Mouse (Mus musculus): ENCODE results near the gene Lpar3. TPM values are rescaled to one million over a fixed set of nuclear protein-coding genes. Genes with fewer than 3 reads are reported as not detected.

The Lpar3 gene
- polyA plus RNA-seq, 1 experiment from 2014 or later, result 0.04 TPM

DNA sequence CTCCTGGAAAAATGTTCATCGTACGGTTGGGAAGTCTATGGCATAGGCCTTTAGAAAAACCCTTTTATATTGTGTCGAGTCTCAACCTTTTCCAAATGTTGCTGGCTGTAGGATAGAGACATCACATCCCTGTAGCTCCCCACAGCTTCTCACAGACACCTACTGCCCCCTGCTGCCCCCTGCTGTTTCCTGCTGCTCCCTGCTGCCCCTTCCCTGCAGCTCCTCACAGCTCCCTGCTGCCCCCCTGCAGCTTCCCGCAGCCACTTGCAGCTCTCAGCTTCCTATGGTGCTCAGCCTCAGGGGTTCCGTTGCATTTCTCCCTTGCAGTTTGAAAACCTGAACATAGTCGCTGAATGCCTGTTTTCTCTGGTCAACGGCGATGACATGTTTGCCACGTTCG, 30.8 kb upstream of the Lpar3 start:
- no peak for TF ChIP-seq CTCF (IDR thresholded peaks at IDR 0.05)
- ATAC-seq, result no peak
- no peaks in the 10 kb centered on the region for H3K27me3 ChIP-seq
- ChIA-PET POLR2A (no interaction called here), CTCF (interaction anchor here (1.0 to 4.7 kb wide), 6 partner anchors 9 to 89 kb away, joined by 3 to 34 read pairs (median 4); no protein-coding TSS in a partner anchor)
- DNase-seq (ENCODE audit: low read depth, low spot score), result no peak
- in situ Hi-C loops (cut with MboI; ENCODE audit: low pct_unique_long_range_greater_than_20kb), result loop anchor here (10.0 kb wide), 3 partner anchors 375 to 725 kb away; no protein-coding TSS in a partner anchor

DNA sequence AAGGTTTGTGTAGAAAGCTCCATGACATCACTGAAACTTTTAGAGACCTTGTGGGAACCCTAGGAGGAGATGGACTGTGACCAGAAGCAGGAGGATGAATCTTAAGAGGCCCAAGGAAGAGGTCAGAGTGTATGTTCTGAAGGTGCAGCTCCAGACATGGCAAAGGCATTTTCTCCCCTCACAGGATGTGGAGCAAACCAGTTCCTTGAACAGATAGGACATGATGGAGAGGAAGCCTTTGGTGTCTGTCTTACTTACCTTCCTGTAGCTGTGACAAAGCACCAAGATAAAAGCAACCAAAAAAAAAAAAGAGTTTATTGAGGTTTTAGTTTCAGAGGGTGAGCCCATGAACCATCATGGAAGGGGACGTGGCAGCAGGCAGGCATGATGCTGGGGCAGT, 28.3 kb upstream of the Lpar3 start:
- ChIA-PET POLR2A (interaction anchor here (0.6 kb wide), 1 partner anchor 691 kb away, joined by 3 read pairs; no protein-coding TSS in a partner anchor), CTCF (interaction anchor here (1.1 to 3.5 kb wide), 4 partner anchors 13 to 242 kb away, joined by 3 to 15 read pairs (median 6); no protein-coding TSS in a partner anchor)
- no peak for TF ChIP-seq CTCF (IDR thresholded peaks at IDR 0.05)
- no peak for ATAC-seq
- in situ Hi-C loops (cut with MboI; ENCODE audit: low pct_unique_long_range_greater_than_20kb), result loop anchor here (10.0 kb wide), 1 partner anchor 722 kb away; no protein-coding TSS in a partner anchor
- no peaks in the 10 kb centered on the region for H3K27me3 ChIP-seq
- DNase-seq (ENCODE audit: low read depth, low spot score), result no peak

DNA sequence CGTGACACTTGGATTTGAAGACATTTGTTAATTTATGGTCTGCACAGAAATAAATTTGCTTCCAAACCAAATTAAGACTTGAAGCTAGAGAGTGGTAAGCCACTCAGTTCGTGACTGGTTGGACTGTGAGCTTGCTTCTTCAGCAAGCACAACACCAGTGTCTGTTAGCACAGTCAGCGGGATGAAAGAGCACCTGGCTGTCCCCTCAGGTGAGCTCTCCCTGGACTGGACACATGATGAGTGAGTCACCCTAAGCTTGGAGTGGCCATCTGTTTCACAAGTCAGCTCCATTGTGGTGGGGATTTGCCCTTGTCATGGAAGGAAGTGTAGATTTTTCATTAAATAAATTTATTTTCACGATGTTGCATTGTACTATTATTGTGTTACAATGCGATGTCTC, 25.6 kb upstream of the Lpar3 start:
- H3K27me3 ChIP-seq, result no peaks in the 10 kb centered on the region
- no peak for TF ChIP-seq CTCF (IDR thresholded peaks at IDR 0.05)
- POLR2A ChIA-PET, result no interaction called here
- DNase-seq (ENCODE audit: low read depth, low spot score) (no peak), ATAC-seq (no peak)
- in situ Hi-C loops (cut with MboI; ENCODE audit: low pct_unique_long_range_greater_than_20kb), result loop anchor here (10.0 kb wide), 1 partner anchor 720 kb away; no protein-coding TSS in a partner anchor
- CTCF ChIA-PET, result interaction anchor here (1.0 to 4.3 kb wide), 7 partner anchors 10 to 245 kb away, joined by 3 to 29 read pairs (median 6); no protein-coding TSS in a partner anchor

DNA sequence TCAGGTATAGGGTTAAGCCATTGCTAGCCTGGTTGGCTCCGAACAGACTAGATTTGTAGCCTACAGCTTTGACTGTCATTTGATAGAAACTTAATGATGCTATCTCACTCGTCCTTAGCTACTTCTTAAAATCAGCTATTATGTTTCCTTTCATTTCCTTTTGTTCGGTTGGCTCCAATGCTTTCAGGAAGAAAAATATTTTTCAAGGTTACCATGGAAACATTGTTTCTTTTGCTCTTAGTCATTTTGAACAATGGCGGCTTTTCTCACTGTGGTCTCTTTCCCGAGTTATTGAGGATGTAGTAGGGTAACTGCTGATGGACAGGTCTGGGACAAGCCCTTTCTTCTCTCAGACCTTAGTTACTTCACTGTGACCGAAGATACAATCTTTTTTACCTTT, 24.5 kb upstream of the Lpar3 start:
- POLR2A ChIA-PET, result no interaction called here

DNA sequence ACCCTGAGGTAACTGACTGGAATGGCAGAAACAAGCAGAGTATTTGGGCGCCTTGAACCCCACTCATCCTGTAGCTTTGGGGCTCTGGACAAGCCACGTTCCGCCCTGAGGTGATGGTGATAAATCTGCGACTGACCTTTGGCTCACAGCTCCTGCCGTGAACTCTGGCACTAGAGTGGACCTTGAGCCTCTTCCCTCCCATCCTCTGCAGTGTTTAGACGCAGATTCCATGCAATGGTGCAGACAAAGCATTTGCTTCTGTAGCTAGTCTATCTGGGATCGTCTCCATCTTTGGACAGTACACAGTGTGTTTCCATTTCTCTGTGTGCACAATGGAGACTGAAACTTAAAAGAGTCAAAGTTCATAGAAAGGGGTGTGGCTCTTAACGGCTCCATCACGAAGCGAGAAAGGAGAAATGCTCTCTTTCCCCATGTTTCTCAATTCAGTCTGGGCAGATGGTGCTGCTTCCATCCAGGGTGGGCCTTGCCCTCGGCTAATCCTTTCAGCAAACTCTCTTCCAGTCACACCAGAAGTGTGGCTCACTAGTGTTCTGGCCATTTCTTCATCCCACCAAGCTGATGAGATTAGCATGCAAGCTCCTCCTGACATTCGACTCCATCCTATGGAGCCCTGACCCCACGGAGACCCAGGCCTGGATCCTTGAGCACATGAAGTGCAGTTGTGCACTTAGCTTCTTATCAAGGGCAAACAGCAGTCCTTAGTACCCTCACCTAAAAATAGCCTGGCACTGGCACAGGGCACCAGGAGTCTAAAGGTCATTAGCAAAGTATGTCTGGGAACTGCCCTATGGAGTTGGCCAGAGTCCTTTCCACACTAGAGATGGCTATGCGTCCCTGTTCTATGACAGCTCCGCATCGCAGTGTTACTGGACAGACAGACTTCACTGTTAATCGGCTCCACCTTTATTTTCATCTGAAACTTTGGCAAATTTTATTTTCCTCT, 23.7 kb upstream of the Lpar3 start:
- in situ Hi-C loops (cut with MboI; ENCODE audit: low pct_unique_long_range_greater_than_20kb), result loop anchor here (10.0 kb wide), 1 partner anchor 718 kb away; no protein-coding TSS in a partner anchor

More for the DNA sequence above, 24.5 kb upstream of the Lpar3 start:
- TF ChIP-seq CTCF (IDR thresholded peaks at IDR 0.05), result no peak
- no peaks in the 10 kb centered on the region for H3K27me3 ChIP-seq
- DNase-seq (ENCODE audit: low read depth, low spot score) (no peak), ATAC-seq (no peak)
- CTCF ChIA-PET, result interaction anchor here (1.5 to 4.3 kb wide), 4 partner anchors 12 to 34 kb away, joined by 3 to 29 read pairs (median 5); no protein-coding TSS in a partner anchor
- in situ Hi-C loops (cut with MboI; ENCODE audit: low pct_unique_long_range_greater_than_20kb), result loop anchor here (10.0 kb wide), 1 partner anchor 718 kb away; no protein-coding TSS in a partner anchor

DNA sequence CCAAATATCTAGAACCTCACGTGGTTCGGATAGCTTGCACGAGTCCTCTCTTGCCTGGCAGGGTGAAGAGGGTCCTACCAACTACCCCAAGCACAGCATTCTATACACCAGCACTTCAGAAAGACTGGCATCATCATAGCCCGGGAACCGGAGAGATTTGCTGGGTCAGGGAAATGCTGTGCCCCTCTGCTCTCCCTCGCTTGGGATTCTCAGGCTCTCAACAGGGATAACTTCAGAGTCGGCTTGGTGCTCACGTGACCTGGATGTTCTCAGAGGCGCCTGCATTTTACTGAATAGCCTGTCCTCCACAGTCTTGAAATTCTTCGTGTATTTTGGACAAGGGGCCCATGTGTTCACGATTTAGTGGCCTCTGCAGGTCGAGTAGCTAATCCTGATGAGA, 23.0 kb upstream of the Lpar3 start:
- TF ChIP-seq CTCF (IDR thresholded peaks at IDR 0.05), result no peak
- in situ Hi-C loops (cut with MboI; ENCODE audit: low pct_unique_long_range_greater_than_20kb), result loop anchor here (10.0 kb wide), 1 partner anchor 717 kb away; no protein-coding TSS in a partner anchor
- H3K27me3 ChIP-seq, result no peaks in the 10 kb centered on the region
- ChIA-PET POLR2A (no interaction called here), CTCF (interaction anchor here (0.9 to 1.7 kb wide), 3 partner anchors 17 to 78 kb away, joined by 3 read pairs; no protein-coding TSS in a partner anchor)
- no peak for ATAC-seq
- DNase-seq (ENCODE audit: low read depth, low spot score), result no peak

More for the DNA sequence above, 23.7 kb upstream of the Lpar3 start:
- ChIA-PET POLR2A (no interaction called here), CTCF (interaction anchor here (0.7 to 4.3 kb wide), 5 partner anchors 12 to 79 kb away, joined by 3 to 29 read pairs (median 3); no protein-coding TSS in a partner anchor)
- no peak for DNase-seq (ENCODE audit: low read depth, low spot score)
- TF ChIP-seq CTCF (IDR thresholded peaks at IDR 0.05), result no peak
- no peak for ATAC-seq
- no peaks in the 10 kb centered on the region for H3K27me3 ChIP-seq

DNA sequence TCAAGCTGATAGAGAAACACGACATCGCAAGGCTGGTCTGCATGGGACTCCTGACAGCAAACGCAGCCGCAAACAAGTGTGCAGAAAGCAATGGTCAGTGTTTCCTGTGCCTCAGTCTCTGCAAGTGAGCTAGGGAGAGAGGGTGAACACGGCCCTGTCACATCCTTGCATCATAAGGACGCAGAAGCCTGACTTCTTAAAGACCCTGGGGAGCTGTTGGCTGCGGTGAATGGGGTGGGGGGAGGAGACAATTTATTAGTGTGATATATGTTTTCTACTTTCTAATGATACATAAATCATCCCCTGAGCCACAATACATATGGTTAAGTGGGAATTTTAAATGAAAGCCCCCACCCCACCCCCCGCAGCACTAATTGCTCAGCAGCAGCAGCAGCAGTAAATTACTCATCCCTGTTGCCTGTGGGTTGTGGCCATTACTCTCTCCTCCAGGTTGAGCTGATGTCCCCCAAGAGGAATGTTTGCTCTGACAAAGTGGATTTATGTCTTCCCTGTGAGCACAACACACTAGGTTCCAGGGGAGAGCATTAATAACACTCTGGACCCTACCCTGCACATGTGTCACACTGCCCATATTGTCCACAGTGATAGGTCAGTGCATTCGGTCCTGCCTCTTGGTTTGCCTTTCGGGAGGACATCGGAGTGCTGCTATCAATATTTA, 21.8 kb upstream of the Lpar3 start:
- no peaks in the 10 kb centered on the region for H3K27me3 ChIP-seq
- ChIA-PET CTCF (interaction anchor here (1.0 to 1.8 kb wide), 3 partner anchors 9 to 129 kb away, joined by 3 to 6 read pairs (median 3); no protein-coding TSS in a partner anchor), POLR2A (no interaction called here)
- peak; percentile 83 for ATAC-seq
- peak; percentile 56 for DNase-seq (ENCODE audit: low read depth, low spot score)
- in situ Hi-C loops (cut with MboI; ENCODE audit: low pct_unique_long_range_greater_than_20kb), result loop anchor here (10.0 kb wide), 1 partner anchor 716 kb away; no protein-coding TSS in a partner anchor
- no peak for TF ChIP-seq CTCF (IDR thresholded peaks at IDR 0.05)

DNA sequence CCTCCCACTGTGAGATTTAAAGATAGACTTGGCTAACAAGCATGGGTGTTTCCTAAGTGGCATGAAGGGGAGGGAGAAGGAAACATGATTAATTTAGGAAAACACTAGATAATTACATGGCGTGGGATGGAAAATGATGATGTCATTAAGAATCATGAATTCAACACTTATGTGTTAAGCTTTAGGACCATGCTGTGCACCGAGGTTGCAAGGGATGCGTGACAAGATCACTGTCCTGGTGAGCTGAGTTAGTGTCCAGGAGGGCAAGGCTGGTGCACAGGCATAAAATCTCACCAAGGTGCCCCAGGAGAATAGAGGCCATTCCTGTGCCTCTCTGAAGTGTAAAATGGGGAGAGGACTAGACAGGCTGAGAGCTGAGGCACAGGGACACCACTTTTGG, 21.3 kb upstream of the Lpar3 start:
- CTCF ChIA-PET, result interaction anchor here (1.0 to 1.8 kb wide), 3 partner anchors 9 to 128 kb away, joined by 3 to 6 read pairs (median 3); no protein-coding TSS in a partner anchor
- no peak for ATAC-seq
- no peak for DNase-seq (ENCODE audit: low read depth, low spot score)
- POLR2A ChIA-PET, result no interaction called here
- in situ Hi-C loops (cut with MboI; ENCODE audit: low pct_unique_long_range_greater_than_20kb), result loop anchor here (10.0 kb wide), 1 partner anchor 715 kb away; no protein-coding TSS in a partner anchor
- H3K27me3 ChIP-seq, result no peaks in the 10 kb centered on the region
- no peak for TF ChIP-seq CTCF (IDR thresholded peaks at IDR 0.05)

DNA sequence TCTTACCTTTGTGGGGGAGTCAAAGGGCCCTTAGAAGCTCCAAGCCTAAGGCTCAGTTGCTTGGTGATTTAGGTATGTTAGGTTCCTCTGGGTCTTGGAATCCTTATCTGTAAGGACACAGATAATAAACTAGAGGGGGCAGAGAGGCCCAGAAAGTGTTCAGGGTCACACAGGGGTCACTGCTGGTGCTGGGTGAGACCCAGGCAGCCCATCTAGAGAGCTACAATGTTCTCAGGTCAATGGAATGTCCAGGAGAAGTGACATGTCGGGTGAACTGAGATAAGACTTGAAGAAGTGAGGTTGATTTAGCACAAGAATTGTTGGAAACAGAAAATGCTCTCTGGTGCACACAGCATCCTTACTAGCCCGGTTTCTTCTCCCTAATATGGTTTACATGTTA, 16.4 kb upstream of the Lpar3 start:
- ChIA-PET POLR2A (no interaction called here), CTCF (interaction anchor here (1.0 to 1.7 kb wide), 4 partner anchors 8 to 262 kb away, joined by 3 to 6 read pairs (median 4); no protein-coding TSS in a partner anchor)
- in situ Hi-C loops (cut with MboI; ENCODE audit: low pct_unique_long_range_greater_than_20kb), result no loop called here
- H3K27me3 ChIP-seq, result no peaks in the 10 kb centered on the region
- ATAC-seq, result no peak
- no peak for DNase-seq (ENCODE audit: low read depth, low spot score)
- TF ChIP-seq CTCF (IDR thresholded peaks at IDR 0.05), result no peak

DNA sequence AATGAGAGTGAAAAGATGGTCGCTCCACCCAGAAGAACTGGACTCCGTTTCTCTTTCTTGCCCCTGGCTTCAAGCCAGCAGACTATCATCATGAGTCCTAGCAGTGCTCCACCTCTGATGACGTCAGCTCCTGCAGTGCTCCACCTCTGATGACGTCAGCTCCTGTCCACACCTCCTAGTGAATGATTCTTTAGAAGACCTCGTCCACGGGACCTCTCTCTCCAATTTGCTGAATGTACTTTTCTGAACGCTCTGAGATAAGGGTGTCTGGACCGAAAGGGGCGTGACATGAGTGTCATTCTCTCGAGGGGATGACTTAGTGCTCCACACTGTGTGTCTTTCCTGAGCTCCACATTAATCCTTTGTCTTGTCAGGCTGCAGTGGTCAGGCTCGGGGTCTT, 15.5 kb upstream of the Lpar3 start:
- POLR2A ChIA-PET, result no interaction called here
- CTCF ChIA-PET, result interaction anchor here (1.2 to 1.7 kb wide), 4 partner anchors 18 to 123 kb away, joined by 4 to 6 read pairs (median 6); no protein-coding TSS in a partner anchor
- no peak for DNase-seq (ENCODE audit: low read depth, low spot score)
- in situ Hi-C loops (cut with MboI; ENCODE audit: low pct_unique_long_range_greater_than_20kb), result no loop called here
- H3K27me3 ChIP-seq, result no peaks in the 10 kb centered on the region
- no peak for ATAC-seq
- no peak for TF ChIP-seq CTCF (IDR thresholded peaks at IDR 0.05)

Measured in Patski (cell line).